15 mouse cellular contexts compared by ENCODE assay signal in the genomic region with DNA sequence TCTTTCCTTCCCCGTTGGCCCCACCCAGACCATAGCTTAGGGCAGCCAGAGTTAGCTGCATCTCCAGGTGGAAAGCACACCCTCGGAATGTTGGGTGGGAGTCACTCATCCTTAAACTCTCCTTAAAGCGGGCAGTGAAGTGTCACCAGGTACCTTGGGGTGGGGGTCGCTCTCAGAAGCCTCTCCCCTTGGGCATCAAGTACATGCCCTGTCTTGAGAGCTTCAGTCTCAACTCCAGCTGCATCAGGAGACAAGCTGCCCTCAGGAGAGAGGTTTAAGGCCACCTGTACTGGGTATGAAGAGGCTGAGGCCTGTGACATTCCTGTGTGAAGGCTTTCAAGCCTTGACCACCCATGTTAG. TPM values are rescaled to one million over a fixed set of nuclear protein-coding genes. Genes with fewer than 3 reads are reported as not detected.
A peak's percentile ranks its signal among the peaks of the same experiment; 100 is the strongest.
DNase-seq lines count a peak whose midpoint lies in the region; ATAC-seq and TF ChIP-seq lines count a peak whose summit lies in the region.
"Had no signal": no experiment of that assay in that cellular context is flagged by ENCODE, and none has a peak within 500 bp of the region (broad histone marks: within the 10 kb centered on the region; RNA-seq: fewer than 3 reads in every experiment).

No protein-coding gene starts in this region.

- H3K9me3 ChIP-seq in forebrain, embryonic 15.5 days, result no peaks in the 10 kb centered on the region
- no peaks in the 10 kb centered on the region for H3K9me3 ChIP-seq in neural tube, embryonic 12.5 days

- intact Hi-C loops in gastrocnemius, postnatal 14 days (cut with DNase I; ENCODE audit: low total_unique reads), result no loop called here

- peak; percentile 30 for DNase-seq in mesoderm, embryonic 11.5 days (ENCODE audit: low read depth, low spot score)
- no peak for DNase-seq in thymus, postnatal 0 days (ENCODE audit: low spot score)
- DNase-seq in adipocyte (ENCODE audit: low spot score), result no peak
- no peak for DNase-seq in gastrocnemius, postnatal 14 days
- DNase-seq: adrenal gland, adult 8-10 months; heart, adult 2 months; heart, postnatal 14 days; kidney, adult 18-20 months; lung, postnatal 10 days had no signal

- H3K4me1 ChIP-seq in cortical plate, adult 2 months (ENCODE audit: control insufficient read depth, insufficient read depth, low read length), result peaks cover 1% of the 10 kb centered on the region; the same call in 1 of the 2 replicates
- peaks cover 47% of the 10 kb centered on the region for H3K4me1 ChIP-seq in forebrain, embryonic 15.5 days
- peaks cover 56% of the 10 kb centered on the region for H3K4me1 ChIP-seq in neural tube, embryonic 12.5 days

- peaks cover 16% of the 10 kb centered on the region for H3K27me3 ChIP-seq in forebrain, embryonic 15.5 days
- peaks cover 29% of the 10 kb centered on the region for H3K27me3 ChIP-seq in neural tube, embryonic 12.5 days (replicated peaks)

- WGBS in forebrain, embryonic 15.5 days, result 14% methylated on average over 4 of the region's 4 CpGs
- 9% methylated on average over 4 of the region's 4 CpGs for WGBS in neural tube, embryonic 12.5 days

- 0 out of 2 replicates have a peak overlapping the region, but pooled peaks have one; percentile 11 for H3K27ac ChIP-seq in cortical plate, adult 2 months (ENCODE audit: insufficient read depth, low read length)
- H3K27ac ChIP-seq in forebrain, embryonic 15.5 days (replicated peaks), result peak overlapping the region; percentile 98
- H3K27ac ChIP-seq in neural tube, embryonic 12.5 days, result peak overlapping the region; percentile 99
- H3K27ac ChIP-seq: heart, adult 2 months had no signal

- TF ChIP-seq POLR2A in cortical plate, adult 2 months (IDR thresholded peaks at IDR 0.05; ENCODE audit: extremely low read depth, insufficient read depth, low read length), result no peak

- no peak for ATAC-seq in forebrain, embryonic 15.5 days (replicated peaks)
- ATAC-seq in neural tube, embryonic 12.5 days (ENCODE audit: low FRiP score, low read depth), result no peak
- ATAC-seq: Patski had no signal

- no peaks in the 10 kb centered on the region for H3K36me3 ChIP-seq in forebrain, embryonic 15.5 days
- H3K36me3 ChIP-seq in neural tube, embryonic 12.5 days, result no peaks in the 10 kb centered on the region

- H3K4me2 ChIP-seq in forebrain, embryonic 15.5 days (replicated peaks), result peak overlapping the region; percentile 58
- peak overlapping the region; percentile 67 for H3K4me2 ChIP-seq in neural tube, embryonic 12.5 days (replicated peaks)

- 0 out of 2 replicates have a peak overlapping the region, but pooled peaks have one; percentile 93 for H3K9ac ChIP-seq in forebrain, embryonic 15.5 days (replicated peaks)
- H3K9ac ChIP-seq in neural tube, embryonic 12.5 days, result no peak overlapping the region

- no peak for TF ChIP-seq CTCF in cortical plate, adult 2 months (IDR thresholded peaks at IDR 0.05; ENCODE audit: extremely low read depth, insufficient read depth, low read length)

- peak overlapping the region; percentile 78; the same call in 1 of the 2 replicates for H3K4me3 ChIP-seq in cortical plate, adult 2 months (ENCODE audit: insufficient read depth, low read length)
- 0 out of 2 replicates have a peak overlapping the region, but pooled peaks have one; percentile 75 for H3K4me3 ChIP-seq in forebrain, embryonic 15.5 days
- no peak overlapping the region for H3K4me3 ChIP-seq in neural tube, embryonic 12.5 days
- H3K4me3 ChIP-seq: heart, adult 2 months had no signal

RNA-seq across cellular contexts. Expression of a gene that starts 30.8 kb away (rescaled TPM):
- polyA plus RNA-seq in cortical plate, adult 2 months (2012; rRNA removed), result 45.2 and 49.1 TPM in 2 replicates
- polyA plus RNA-seq in forebrain, embryonic 15.5 days (2015; fragmentation: Nextera tagmentation; extraction: Ambion mirVana), result 50.2 and 52.8 TPM in 2 replicates
- polyA plus RNA-seq in neural tube, embryonic 12.5 days (2016; fragmentation: Nextera tagmentation; extraction: Ambion mirVana), result 62.4 and 64.7 TPM in 2 replicates
- polyA plus RNA-seq in thymus, postnatal 0 days (2015; fragmentation: Nextera tagmentation; extraction: Ambion mirVana), result 52.6 and 53.9 TPM in 2 replicates
- total RNA-seq in gastrocnemius, postnatal 14 days (2021), result 10 to 100 TPM; 29.5 to 30.3 TPM

RNA-seq across cellular contexts. Expression of a gene that starts 38.9 kb away (rescaled TPM):
- polyA plus RNA-seq in cortical plate, adult 2 months (2012; rRNA removed), result 0.23 and 0.32 TPM in 2 replicates
- polyA plus RNA-seq in forebrain, embryonic 15.5 days (2015; fragmentation: Nextera tagmentation; extraction: Ambion mirVana), result 0.11 and 0.14 TPM in 2 replicates
- polyA plus RNA-seq in neural tube, embryonic 12.5 days (2016; fragmentation: Nextera tagmentation; extraction: Ambion mirVana), result 0.27 and 0.34 TPM in 2 replicates
- 0.30 and 0.40 TPM in 2 replicates for polyA plus RNA-seq in thymus, postnatal 0 days (2015; fragmentation: Nextera tagmentation; extraction: Ambion mirVana)
- total RNA-seq in gastrocnemius, postnatal 14 days (2021), result not detected
- total RNA-seq: adrenal gland, adult 8-10 months; heart, adult 2 months; heart, postnatal 14 days; left cerebral cortex, postnatal 14 days; liver, adult 2 months had no signal
- polyA plus RNA-seq: heart, adult 2 months; liver, adult 2 months; Patski had no signal

Comparison
In these comparisons a context has a peak if more than half of its experiments do, and no peak if none do; other contexts are left out.
1. H3K27ac ChIP-seq: peak in every context shown above with its lines; median percentile 99 in neural tube, embryonic 12.5 days; 98 in forebrain, embryonic 15.5 days; 11 in cortical plate, adult 2 months.